Mouse (Mus musculus) liver, postnatal 0 days (tissue): ENCODE results near the gene Nccrp1.

Experiments
- CTCF ChIP-seq: sonication (generic); IDR thresholded peaks from 2 replicates; pipeline ENCODE4 v1.5.1; 2016; ENCODE audit warnings: antibody characterized with exemption, low read depth
- EP300 ChIP-seq: IDR thresholded peaks from 2 replicates; pipeline ENCODE4 v1.6.1; 2016; ENCODE audit warnings: antibody characterized with exemption, low read depth, mild to moderate bottlenecking

GRCm38 (mm10) chr7:28585001-28585400 is 37.9 kb upstream of the Nccrp1 start:
- TF ChIP-seq CTCF (no peak), EP300 (no peak)
